Mouse (Mus musculus) megakaryocyte, embryonic 14.5 days (primary cell): Measurements from ENCODE around the gene Foxa2.

Experiments
- FLI1 ChIP-seq: IDR thresholded peaks from 2 replicates; pipeline ENCODE4 v1.6.1; 2012; ENCODE audit warnings: low read length, inconsistent platforms, mixed read lengths
- GATA1 ChIP-seq: IDR thresholded peaks from 3 replicates; pipeline ENCODE4 v1.6.1; 2012; ENCODE audit warnings: mixed read lengths, low read length, inconsistent platforms, borderline replicate concordance

GRCm38 (mm10) chr2:148091657-148092056 lies 44.9 kb upstream of the Foxa2 start:
- TF ChIP-seq GATA1 (no peak), FLI1 (no peak)
